Mouse (Mus musculus) cerebellum, postnatal 36 days (tissue): ENCODE data around the gene Arrdc5.

ENCODE experiments used
- DNase-seq, 2 experiments: peaks; one replicate each; pipeline ENCODE4 v3.0.0; 2021 to 2022; ENCODE audit warnings: mixed read lengths in 2 of 2

Gene Arrdc5

GRCm38 (mm10) chr17:56300186-56300585 lies at the start of gene Arrdc5:
TSS of gene Arrdc5 (minus strand) at chr17:56300286.
- DNase-seq = no peak

DNA sequence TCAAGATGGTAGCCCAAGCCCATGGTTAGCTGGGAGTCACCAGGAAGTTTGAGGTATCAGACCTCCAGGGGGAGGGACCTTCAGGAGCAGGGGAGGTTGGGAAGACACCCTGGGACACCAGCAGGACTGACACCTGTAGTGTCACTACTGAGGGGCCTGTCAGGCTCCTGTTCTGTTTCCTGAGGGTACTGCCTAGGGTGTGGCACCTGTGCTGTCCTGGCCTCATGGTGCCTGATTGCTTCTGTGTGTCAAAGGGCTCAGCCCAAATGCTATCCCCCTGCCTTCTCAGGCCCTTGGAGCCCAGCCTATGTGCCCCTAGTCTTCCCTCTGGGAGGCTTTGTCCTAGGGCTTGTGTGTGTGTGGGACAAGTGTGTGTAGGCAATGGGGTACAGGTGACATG lies 48.5 kb upstream of the Arrdc5 start:
- DNase-seq = no peak

GRCm38 (mm10) chr17:56348128-56348527 lies 48.0 kb upstream of the Arrdc5 start:
- no peak for DNase-seq

GRCm38 (mm10) chr17:56345364-56345763 lies 45.3 kb upstream of the Arrdc5 start:
- no peak for DNase-seq

- no peak for DNase-seq
Observed at GRCm38 (mm10) chr17:56343466-56343865, 43.4 kb upstream of the Arrdc5 start.

DNA sequence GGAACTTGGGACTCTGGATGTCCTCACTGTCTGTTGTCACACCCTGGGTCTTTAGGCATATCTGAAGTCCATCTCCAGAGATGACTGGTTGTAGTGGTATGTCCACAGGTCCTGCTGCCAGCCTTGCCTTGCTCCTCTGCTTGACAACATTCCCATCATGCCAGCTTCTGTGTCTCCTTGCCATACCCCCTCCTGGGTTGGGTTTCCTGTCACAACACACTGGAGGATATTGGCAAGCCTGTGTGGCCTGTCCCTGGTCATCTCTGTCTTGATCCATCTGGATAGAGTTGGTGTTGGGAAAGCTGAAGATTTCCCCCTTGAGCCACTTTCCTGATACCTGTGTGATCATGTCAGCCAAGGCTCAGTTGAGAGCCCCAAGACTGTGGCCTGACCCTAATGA lies 40.6 kb upstream of the Arrdc5 start:
- peak; percentile 68 to 69 for DNase-seq

GRCm38 (mm10) chr17:56338909-56339308 lies 38.8 kb upstream of the Arrdc5 start:
- DNase-seq = no peak

DNA sequence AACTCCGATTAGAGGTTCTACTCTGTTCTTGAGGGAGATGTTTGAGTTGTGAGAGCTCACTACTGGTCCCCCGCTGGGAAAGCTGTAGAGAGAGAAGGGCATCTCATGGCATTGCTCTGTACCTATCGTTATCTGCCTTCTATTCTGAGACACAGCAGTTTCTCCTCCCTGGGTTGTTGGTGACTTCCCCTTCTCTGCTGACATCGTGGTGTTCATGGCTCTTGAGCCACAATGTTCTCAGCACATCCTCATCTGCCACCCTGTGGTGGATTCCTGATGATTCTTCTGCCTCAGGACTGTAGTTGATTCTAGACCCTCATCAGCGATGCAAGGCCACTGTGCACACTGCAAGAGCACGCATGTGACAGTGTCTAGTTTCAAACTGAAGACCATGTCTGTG lies 37.7 kb upstream of the Arrdc5 start:
- no peak for DNase-seq

GRCm38 (mm10) chr17:56337190-56337589 lies 37.1 kb upstream of the Arrdc5 start:
- DNase-seq = peak; percentile 63 to 73

GRCm38 (mm10) chr17:56332987-56333386 lies 32.9 kb upstream of the Arrdc5 start:
- DNase-seq = no peak

- no peak for DNase-seq
Observed at GRCm38 (mm10) chr17:56331256-56331655, 31.2 kb upstream of the Arrdc5 start.

DNA sequence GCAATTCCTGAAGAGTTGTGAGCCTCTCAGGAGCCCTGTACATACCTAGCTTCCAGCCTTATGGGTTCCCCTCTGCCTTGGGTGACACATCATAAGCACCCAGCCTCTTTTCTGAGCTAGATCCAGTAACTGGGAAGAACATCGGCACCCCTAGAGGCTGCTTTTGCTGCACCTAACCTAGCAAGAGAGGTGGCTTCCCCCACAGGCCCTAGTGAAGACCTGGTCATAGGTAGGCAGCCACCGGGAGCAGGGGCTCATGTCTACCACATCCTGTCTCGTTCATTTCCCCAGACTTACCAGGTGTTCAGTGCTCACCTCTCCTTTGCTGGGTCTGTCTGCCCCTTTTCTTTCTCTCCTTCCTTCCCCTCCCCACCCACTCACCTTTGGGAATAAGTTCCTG lies 30.3 kb upstream of the Arrdc5 start:
- no peak for DNase-seq

GRCm38 (mm10) chr17:56329267-56329666 lies 29.2 kb upstream of the Arrdc5 start:
- DNase-seq = no peak

GRCm38 (mm10) chr17:56326153-56327147 lies 26.4 kb upstream of the Arrdc5 start:
- no peak for DNase-seq

DNA sequence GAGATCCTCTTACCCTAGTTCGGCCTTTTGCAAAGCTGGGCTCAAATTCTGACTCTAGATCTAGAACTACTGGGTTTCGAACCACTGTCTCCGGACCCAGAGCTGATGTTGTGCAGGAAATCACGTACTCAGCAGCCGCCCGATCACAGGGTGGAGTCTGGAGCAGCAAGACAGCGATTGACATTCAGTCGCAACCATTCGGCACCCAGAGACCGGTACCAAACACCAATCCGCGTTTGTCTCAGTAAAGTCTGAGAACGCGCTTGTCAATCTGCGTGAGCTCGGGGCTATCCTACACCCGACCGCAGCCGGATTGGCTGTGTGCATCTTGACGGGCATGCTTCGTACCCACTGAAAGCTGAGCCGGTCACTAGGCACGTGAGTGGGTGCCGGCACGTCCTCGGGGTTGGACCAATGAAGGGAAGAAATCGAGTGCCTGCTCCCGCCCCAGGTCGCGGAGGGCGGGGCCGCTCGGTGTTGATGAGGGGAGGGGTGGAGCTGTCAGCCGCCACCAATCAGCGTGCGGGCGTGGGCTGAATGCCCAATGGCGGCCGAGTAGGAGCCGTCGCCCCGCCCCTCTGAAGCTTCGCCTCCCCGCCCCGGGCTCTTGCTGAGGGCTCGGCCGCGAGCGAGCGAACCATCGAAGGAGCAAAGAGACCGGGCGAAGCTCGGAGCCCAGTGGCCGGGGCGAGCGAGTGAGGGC lies 25.5 kb upstream of the Arrdc5 start, which contains the start of gene Kdm4b:
Gene Kdm4b (plus strand): TSS at position 613 of the 703 bp plus-strand sequence.
- DNase-seq = peak; percentile 98 to 99

GRCm38 (mm10) chr17:56324419-56324818 lies 24.3 kb upstream of the Arrdc5 start:
- no peak for DNase-seq

- no peak for DNase-seq
Observed at GRCm38 (mm10) chr17:56309191-56309945, 9.3 kb upstream of the Arrdc5 start.

- DNase-seq = no peak
Observed at GRCm38 (mm10) chr17:56308088-56308487, 8.0 kb upstream of the Arrdc5 start.

DNA sequence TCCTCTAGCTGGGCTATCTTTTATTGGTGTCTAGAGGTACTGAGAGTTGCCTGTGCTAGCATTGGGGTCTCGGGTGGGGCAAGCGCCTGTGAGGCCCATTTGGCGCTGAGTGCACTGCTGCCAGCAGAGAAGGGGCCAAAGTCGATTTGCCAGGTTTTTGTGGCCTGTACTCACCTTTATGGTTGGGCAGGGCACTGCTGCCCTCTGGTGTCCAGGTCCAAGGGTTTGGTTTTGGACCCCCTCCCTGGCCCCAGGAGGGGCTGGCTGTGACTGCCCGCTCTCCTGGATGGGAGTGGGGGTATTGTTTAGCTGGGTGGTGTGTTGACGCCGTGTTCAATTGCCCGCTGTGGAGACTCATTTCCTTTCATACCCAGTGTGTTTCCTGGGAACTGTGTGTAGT lies 5.7 kb upstream of the Arrdc5 start:
- no peak for DNase-seq

DNA sequence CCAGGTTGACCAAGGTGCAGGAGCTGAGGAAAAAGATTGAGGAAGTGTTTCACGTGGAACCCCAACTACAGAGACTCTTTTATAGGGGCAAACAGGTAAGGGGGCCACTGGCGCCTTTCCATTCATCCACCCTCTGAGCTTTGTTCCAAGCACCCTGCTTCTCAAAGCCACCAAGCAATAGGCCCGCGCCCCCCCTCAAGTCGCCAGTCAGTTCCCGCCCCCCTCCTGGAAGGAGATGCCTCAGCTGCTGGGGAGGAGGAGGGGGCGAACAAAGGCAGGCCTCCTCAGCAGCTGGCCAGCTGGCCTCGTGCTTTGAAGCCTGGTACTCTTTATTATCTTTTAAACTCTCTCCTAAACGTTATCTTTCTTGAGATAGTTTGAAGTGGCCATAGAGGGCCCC lies 5.1 kb upstream of the Arrdc5 start:
- DNase-seq = no peak

DNA sequence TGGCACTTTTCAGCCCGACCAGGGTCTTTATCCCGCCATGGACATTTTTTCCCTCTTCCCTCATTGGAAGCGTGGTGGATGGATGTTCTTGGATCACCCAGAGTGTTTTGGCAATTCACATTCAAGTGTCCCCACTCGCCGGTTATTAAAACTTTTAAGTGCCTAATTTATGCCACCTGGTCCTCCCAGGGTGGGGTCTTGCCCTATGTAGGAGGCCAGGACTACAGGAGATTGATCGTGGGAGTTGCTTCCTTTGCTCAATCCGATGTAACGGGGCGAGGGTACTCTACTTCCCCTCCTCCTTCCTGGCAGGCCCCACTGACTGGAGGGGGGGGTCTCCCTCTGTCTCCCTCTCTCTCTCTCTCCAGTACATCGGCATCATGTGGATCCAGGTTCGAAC lies 4.6 kb upstream of the Arrdc5 start:
- no peak for DNase-seq

DNA sequence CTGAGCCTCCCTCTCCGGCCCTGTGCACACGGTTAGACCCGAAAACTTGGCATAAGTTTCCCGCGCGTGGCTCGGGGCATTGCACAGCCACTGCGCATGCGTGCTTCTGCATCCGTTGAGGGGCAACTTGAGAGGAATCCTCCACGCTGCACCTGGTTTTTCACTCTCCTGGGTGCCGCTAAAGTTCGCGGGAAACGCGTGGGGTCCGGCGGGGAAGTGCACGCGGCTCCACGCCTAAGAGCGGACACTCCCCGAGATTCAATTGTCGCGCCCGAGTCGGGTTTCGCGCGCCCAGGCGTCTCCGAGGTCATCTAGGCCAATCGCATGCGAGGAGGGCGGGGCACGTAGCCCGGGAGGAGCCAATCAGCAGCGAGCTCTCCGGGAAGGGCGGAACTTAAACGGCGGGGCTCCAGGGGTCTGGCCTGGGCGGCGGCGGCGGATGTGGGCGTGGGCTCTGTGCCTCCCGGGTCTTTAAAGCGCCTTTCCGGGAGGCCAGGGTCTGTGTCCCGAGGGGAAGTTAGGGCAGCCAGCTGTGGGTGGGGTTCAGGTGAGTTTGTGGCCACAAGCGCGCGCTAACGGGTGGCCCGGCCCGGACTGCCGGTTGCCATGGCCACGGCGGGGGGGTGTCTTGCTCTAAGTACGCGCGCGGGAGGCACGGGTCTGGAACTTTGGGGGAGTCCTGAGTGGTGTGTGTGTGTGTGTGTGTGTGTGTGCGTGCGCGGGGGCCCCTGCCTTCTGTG lies 3.9 kb upstream of the Arrdc5 start:
- DNase-seq = peak; percentile 90 to 91
